Mouse (Mus musculus): Measurements from ENCODE around the gene Kcnk3.

- no peak for TF ChIP-seq CTCF (IDR thresholded peaks at IDR 0.05; ENCODE audit: control insufficient read depth, insufficient read depth, insufficient read length)
- no peak for TF ChIP-seq USF1 (IDR thresholded peaks at IDR 0.05; ENCODE audit: low read depth)
- no peak for TF ChIP-seq MYOD1 (IDR thresholded peaks at IDR 0.05; ENCODE audit: control insufficient read depth, insufficient read length, low read depth)
- no peak for TF ChIP-seq CEBPB (IDR thresholded peaks at IDR 0.05; ENCODE audit: low read depth)
- TF ChIP-seq FOSL1 (IDR thresholded peaks at IDR 0.05; ENCODE audit: insufficient read depth, low read length, poor library complexity, severe bottlenecking): no peak
- TF ChIP-seq MAX (IDR thresholded peaks at IDR 0.05): no peak
Measured at GRCm38 (mm10) chr5:30667215-30667614, 79.2 kb downstream of the Kcnk3 start.
